Mouse (Mus musculus) liver, adult 2 months (tissue): ENCODE data around the gene Tm7sf2.

Experiments used
- CTCF ChIP-seq: fragments of 200-500 bp; IDR thresholded peaks from 2 replicates; pipeline ENCODE4 v1.5.1; 2011; ENCODE audit warnings: low read depth, low read length, control low read depth
- POLR2A ChIP-seq: fragments of 200-500 bp; IDR thresholded peaks from 2 replicates; pipeline ENCODE4 v1.6.1; 2011; ENCODE audit warnings: low read length, control low read depth; ENCODE audit not compliant: insufficient read depth; ENCODE audit errors: extremely low read depth

DNA sequence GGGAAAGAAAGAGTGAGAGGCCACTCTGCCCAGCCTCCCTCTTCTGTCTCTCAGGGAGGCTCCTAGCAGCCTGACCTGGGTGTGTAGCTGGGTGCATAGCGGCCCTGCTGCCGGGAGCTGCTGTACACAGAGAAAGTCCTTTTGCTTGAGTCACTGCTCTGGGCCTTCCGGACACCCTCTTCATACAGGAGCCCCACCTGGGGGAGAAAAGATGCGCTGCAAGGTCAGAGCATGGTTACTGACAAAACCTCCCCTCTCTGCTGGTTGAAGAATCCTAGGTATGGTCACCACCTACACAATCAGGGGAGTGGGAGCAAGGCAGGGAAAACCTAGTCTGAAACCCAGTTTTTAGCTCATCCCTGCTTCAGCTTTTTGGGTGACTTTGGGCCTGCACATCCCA lies 778 bp upstream of the Tm7sf2 start:
- TF ChIP-seq CTCF = no peak
- TF ChIP-seq POLR2A = no peak
